Mouse (Mus musculus) bone marrow, adult 2 months (tissue): ENCODE data around the gene Slc7a7. TPM values are rescaled to one million over a fixed set of nuclear protein-coding genes. Genes with fewer than 3 reads are reported as not detected.
A peak's percentile ranks its signal among the peaks of the same experiment; 100 is the strongest.

Experiments
- H3K27ac ChIP-seq: fragments of 200-500 bp; 2 replicates; pipeline ENCODE4 v1.5.1; 2012; ENCODE audit warnings: low read depth, mild to moderate bottlenecking, control low read depth, inconsistent platforms, low read length; ENCODE audit not compliant: control insufficient read depth, poor library complexity, insufficient read depth
- H3K4me1 ChIP-seq: fragments of 200-500 bp; 2 replicates; pipeline ENCODE4 v1.6.1; 2011; ENCODE audit warnings: low read length; ENCODE audit not compliant: control insufficient read depth, insufficient read depth
- H3K4me3 ChIP-seq: fragments of 200-500 bp; replicated peaks from 2 replicates; pipeline ENCODE3; 2011; ENCODE audit warnings: mild to moderate bottlenecking, low read depth, low read length, control low read depth; ENCODE audit not compliant: control insufficient read depth
- CTCF ChIP-seq: fragments of 200-500 bp; IDR thresholded peaks from 2 replicates; pipeline ENCODE4 v1.5.1; 2011; ENCODE audit warnings: low read length, control low read depth; ENCODE audit not compliant: control insufficient read depth, insufficient read depth
- POLR2A ChIP-seq: fragments of 200-500 bp; IDR thresholded peaks from 2 replicates; pipeline ENCODE4 v1.6.1; 2011; ENCODE audit warnings: low read depth, mild to moderate bottlenecking, control low read depth, low read length, borderline replicate concordance; ENCODE audit not compliant: control insufficient read depth
- WGBS: fragments of 180-500 bp; shearing (Covaris S2); methylation state at CpG from one replicate; pipeline ENCODE4 v1.1.7; 2018; 5-methylcytosine and 5-hydroxymethylcytosine counted together
- polyA plus RNA-seq: library from polyadenylated mRNA; stranded (reverse); fragments of >200 nt; gene quantifications from 2 replicates; pipeline ENCODE4 v1.2.4, GENCODE M21; 2011; ENCODE audit warnings: low replicate concordance; ENCODE audit not compliant: missing spikeins, insufficient read depth, insufficient read length

Gene Slc7a7
- polyA plus RNA-seq, 1 experiment: 15.2 TPM

- TF ChIP-seq POLR2A (no peak), CTCF (no peak)
- no peak overlapping the region for H3K27ac ChIP-seq
- WGBS: 71% methylated on average over 10 of the region's 10 CpGs
- H3K4me1 ChIP-seq: peaks cover 6% of the 10 kb centered on the region
- H3K4me3 ChIP-seq: no peak overlapping the region
Measured at GRCm38 (mm10) chr14:54381816-54382215, 35.8 kb downstream of the Slc7a7 start.

GRCm38 (mm10) chr14:54380616-54381015, 37.0 kb downstream of the Slc7a7 start:
- TF ChIP-seq CTCF: no peak
- no peak for TF ChIP-seq POLR2A
- no peak overlapping the region for H3K4me3 ChIP-seq
- H3K27ac ChIP-seq: no peak overlapping the region
- H3K4me1 ChIP-seq: peaks cover 6% of the 10 kb centered on the region
- 89% methylated on average over 4 of the region's 4 CpGs for WGBS

- WGBS: 70% methylated on average over 13 of the region's 13 CpGs
- peaks cover 5% of the 10 kb centered on the region for H3K4me1 ChIP-seq
- no peak for TF ChIP-seq CTCF
- no peak for TF ChIP-seq POLR2A
- H3K4me3 ChIP-seq: no peak overlapping the region
- H3K27ac ChIP-seq: no peak overlapping the region
Measured at GRCm38 (mm10) chr14:54379571-54379970, 38.0 kb downstream of the Slc7a7 start.

- no peak overlapping the region for H3K4me3 ChIP-seq
- no peak overlapping the region for H3K27ac ChIP-seq
- H3K4me1 ChIP-seq: no peaks in the 10 kb centered on the region
- 74% methylated on average over 6 of the region's 6 CpGs for WGBS
- no peak for TF ChIP-seq POLR2A
- no peak for TF ChIP-seq CTCF
Measured at GRCm38 (mm10) chr14:54377166-54377565, 40.4 kb downstream of the Slc7a7 start.

- H3K27ac ChIP-seq: no peak overlapping the region
- no peak overlapping the region for H3K4me3 ChIP-seq
- no peaks in the 10 kb centered on the region for H3K4me1 ChIP-seq
- 40% methylated on average over 3 of the region's 3 CpGs for WGBS
- TF ChIP-seq POLR2A (no peak), CTCF (peak; percentile 60)
Measured at GRCm38 (mm10) chr14:54375916-54376315, 41.7 kb downstream of the Slc7a7 start.

- H3K4me3 ChIP-seq: no peak overlapping the region
- 87% methylated on average over 9 of the region's 9 CpGs for WGBS
- TF ChIP-seq CTCF (no peak), POLR2A (no peak)
- no peaks in the 10 kb centered on the region for H3K4me1 ChIP-seq
- no peak overlapping the region for H3K27ac ChIP-seq
Measured at GRCm38 (mm10) chr14:54372923-54373322, 44.7 kb downstream of the Slc7a7 start.

GRCm38 (mm10) chr14:54371460-54371859, 46.1 kb downstream of the Slc7a7 start:
- H3K27ac ChIP-seq: no peak overlapping the region; the same call in 1 of the 2 replicates
- no peaks in the 10 kb centered on the region for H3K4me1 ChIP-seq
- WGBS: 92% methylated on average over 10 of the region's 10 CpGs
- no peak for TF ChIP-seq CTCF
- no peak for TF ChIP-seq POLR2A
- H3K4me3 ChIP-seq: no peak overlapping the region

GRCm38 (mm10) chr14:54370595-54370994, 47.0 kb downstream of the Slc7a7 start:
- no peak overlapping the region for H3K4me3 ChIP-seq
- no peak for TF ChIP-seq CTCF
- TF ChIP-seq POLR2A: no peak
- WGBS: 91% methylated on average over 6 of the region's 6 CpGs
- no peaks in the 10 kb centered on the region for H3K4me1 ChIP-seq
- H3K27ac ChIP-seq: no peak overlapping the region

GRCm38 (mm10) chr14:54369372-54369771, 48.2 kb downstream of the Slc7a7 start:
- no peak overlapping the region for H3K4me3 ChIP-seq
- TF ChIP-seq CTCF (no peak), POLR2A (no peak)
- H3K4me1 ChIP-seq: no peaks in the 10 kb centered on the region
- 93% methylated on average over 3 of the region's 3 CpGs for WGBS
- no peak overlapping the region for H3K27ac ChIP-seq
